Mouse (Mus musculus) forebrain, embryonic 12.5 days (tissue): ENCODE measurements around the gene Pbx1. TPM values are rescaled to one million over a fixed set of nuclear protein-coding genes. Genes with fewer than 3 reads are reported as not detected.

Experiments used
- ATAC-seq: fragments of 200-750 bp; cut with Nextera tagmentation; 2 replicates; pipeline ENCODE4 v1.8.0; 2017; ENCODE audit warnings: moderate TSS enrichment; ENCODE audit not compliant: low FRiP score
- H3K27ac ChIP-seq: fragments of 300-500 bp; sonication (generic); 2 replicates; pipeline ENCODE4 v1.5.1; 2016; ENCODE audit warnings: mild to moderate bottlenecking
- H3K27me3 ChIP-seq: fragments of 300-500 bp; sonication (generic); 2 replicates; pipeline ENCODE4 v1.6.1; 2016; ENCODE audit warnings: mild to moderate bottlenecking
- H3K36me3 ChIP-seq: fragments of 300-500 bp; sonication (generic); replicated peaks from 2 replicates; pipeline ENCODE4 v1.6.1; 2016; ENCODE audit warnings: mild to moderate bottlenecking
- H3K4me1 ChIP-seq: fragments of 300-500 bp; sonication (generic); 2 replicates; pipeline ENCODE4 v1.6.1; 2016
- H3K4me2 ChIP-seq: fragments of 300-500 bp; sonication (generic); 2 replicates; pipeline ENCODE4 v1.6.1; 2016; ENCODE audit warnings: mild to moderate bottlenecking, moderate library complexity
- H3K4me3 ChIP-seq: fragments of 300-500 bp; sonication (generic); replicated peaks from 2 replicates; pipeline ENCODE4 v1.5.1; 2016; ENCODE audit warnings: mild to moderate bottlenecking
- H3K9ac ChIP-seq: fragments of 300-500 bp; sonication (generic); 2 replicates; pipeline ENCODE4 v1.6.1; 2016; ENCODE audit warnings: mild to moderate bottlenecking
- H3K9me3 ChIP-seq: fragments of 300-500 bp; sonication (generic); 2 replicates; pipeline ENCODE4 v1.6.1; 2016
- WGBS: fragments of 180-500 bp; shearing (Covaris S2); methylation state at CpG from one replicate; pipeline ENCODE4 v1.1.7; 2016; 5-methylcytosine and 5-hydroxymethylcytosine counted together
- polyA plus RNA-seq: library from polyadenylated mRNA; unstranded; fragments of >200 nt; fragmentation: Nextera tagmentation; extraction: Ambion mirVana; gene quantifications from 2 replicates; pipeline ENCODE4 v1.2.1, GENCODE M21; 2016

The Pbx1 gene
- polyA plus RNA-seq, 1 experiment from 2014 or later, result 69.4 TPM

GRCm38 (mm10) chr1:168327405-168328235 is 104.5 kb downstream of the Pbx1 start:
- Histone ChIP-seq H3K4me3 (no peak overlapping the region), H3K27ac (peak overlapping the region; percentile 70), H3K9me3 (no peaks in the 10 kb centered on the region), H3K4me2 (peak overlapping the region; percentile 19; the same call in 1 of the 2 replicates), H3K27me3 (no peaks in the 10 kb centered on the region), H3K36me3 (no peaks in the 10 kb centered on the region), H3K4me1 (peaks cover 89% of the 10 kb centered on the region), H3K9ac (0 out of 2 replicates have a peak overlapping the region, but pooled peaks have one; percentile 5)
- ATAC-seq, result peak; percentile 75
- WGBS, result 34% methylated on average over 18 of the region's 18 CpGs

GRCm38 (mm10) chr1:168325786-168326185 is 106.3 kb downstream of the Pbx1 start:
- ATAC-seq, result no peak
- Histone ChIP-seq H3K27me3 (no peaks in the 10 kb centered on the region), H3K9ac (peak overlapping the region; percentile 36; the same call in 1 of the 2 replicates), H3K36me3 (no peaks in the 10 kb centered on the region), H3K4me3 (no peak overlapping the region), H3K9me3 (no peaks in the 10 kb centered on the region), H3K27ac (peak overlapping the region; percentile 56; the same call in 1 of the 2 replicates), H3K4me1 (peaks cover 76% of the 10 kb centered on the region), H3K4me2 (no peak overlapping the region)
- 53% methylated on average over 4 of the region's 4 CpGs for WGBS

DNA sequence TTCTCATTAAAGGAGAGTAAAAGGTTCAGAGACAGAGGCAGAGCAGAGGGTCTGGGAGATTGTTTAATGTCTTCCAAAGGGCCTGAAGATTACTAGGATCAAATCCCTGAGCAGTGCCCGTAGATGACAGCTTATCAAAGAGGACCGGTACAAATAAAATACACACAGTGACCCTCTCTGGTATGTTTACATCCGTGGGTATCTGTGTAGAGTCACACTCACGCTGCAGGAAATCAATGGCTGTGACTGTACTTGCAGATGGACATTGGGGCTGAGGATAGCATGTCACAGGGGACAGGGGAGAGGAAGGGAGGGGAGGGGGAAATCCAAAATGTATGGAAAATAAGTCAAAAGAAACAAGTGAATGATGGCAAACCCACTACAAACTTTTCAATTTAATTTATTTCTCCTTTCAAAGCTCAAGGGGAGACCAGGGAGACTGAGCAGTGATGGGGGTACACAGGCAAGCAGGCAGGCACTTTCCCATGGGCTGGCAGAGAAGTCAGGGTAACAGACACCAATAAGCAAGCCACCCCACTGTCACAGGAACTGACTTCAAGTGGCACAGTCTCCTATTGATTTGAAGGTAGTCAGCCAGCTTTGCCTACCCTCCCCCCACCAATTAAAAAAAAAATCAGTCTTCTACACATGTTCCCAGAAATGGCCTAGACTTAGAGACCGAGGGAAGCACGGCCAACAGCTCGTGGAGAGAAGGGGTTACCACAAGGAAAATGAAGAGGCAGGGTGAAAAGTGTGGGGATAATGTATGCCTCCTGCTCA is 107.6 kb downstream of the Pbx1 start:
- Histone ChIP-seq H3K27ac (peak overlapping the region; percentile 42; the same call in 1 of the 2 replicates), H3K9ac (no peak overlapping the region)

GRCm38 (mm10) chr1:168323436-168324108 is 108.5 kb downstream of the Pbx1 start:
- H3K27me3 ChIP-seq, result no peaks in the 10 kb centered on the region
- no peak overlapping the region; the same call in 1 of the 2 replicates for H3K9ac ChIP-seq
- peaks cover 72% of the 10 kb centered on the region for H3K4me1 ChIP-seq
- no peaks in the 10 kb centered on the region for H3K9me3 ChIP-seq
- no peak overlapping the region for H3K4me3 ChIP-seq
- no peak for ATAC-seq
- no peaks in the 10 kb centered on the region for H3K36me3 ChIP-seq
- 0 out of 2 replicates have a peak overlapping the region, but pooled peaks have one; percentile 15 for H3K27ac ChIP-seq
- 59% methylated on average over 12 of the region's 12 CpGs for WGBS
- no peak overlapping the region for H3K4me2 ChIP-seq

More for the DNA sequence above, 107.6 kb downstream of the Pbx1 start:
- no peaks in the 10 kb centered on the region for H3K9me3 ChIP-seq
- H3K27me3 ChIP-seq, result no peaks in the 10 kb centered on the region
- H3K4me2 ChIP-seq, result no peak overlapping the region
- 45% methylated on average over 7 of the region's 7 CpGs for WGBS
- H3K36me3 ChIP-seq, result no peaks in the 10 kb centered on the region
- H3K4me3 ChIP-seq, result no peak overlapping the region
- peaks cover 71% of the 10 kb centered on the region for H3K4me1 ChIP-seq
- ATAC-seq, result no peak

DNA sequence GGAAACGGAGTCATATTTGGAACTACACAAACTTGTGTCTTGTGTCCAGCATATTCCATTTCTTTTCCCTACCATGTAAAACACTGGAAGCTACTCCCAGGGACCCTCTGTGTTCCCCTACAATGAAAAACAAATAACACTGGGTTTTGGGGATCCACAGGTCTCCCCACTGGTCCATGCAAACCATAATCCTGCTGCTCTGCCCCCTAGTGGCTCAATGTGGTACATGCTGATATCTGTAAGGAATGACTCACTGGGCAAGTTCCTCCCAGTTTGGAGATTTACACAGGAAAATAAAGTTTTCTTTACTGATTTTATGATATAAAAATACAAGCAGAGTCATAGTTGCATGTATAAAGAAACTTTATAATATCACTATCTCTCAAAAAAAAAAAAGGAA is 109.2 kb downstream of the Pbx1 start:
- peaks cover 69% of the 10 kb centered on the region for H3K4me1 ChIP-seq
- H3K4me3 ChIP-seq, result no peak overlapping the region
- no peaks in the 10 kb centered on the region for H3K9me3 ChIP-seq
- H3K27me3 ChIP-seq, result no peaks in the 10 kb centered on the region
- no peak overlapping the region for H3K27ac ChIP-seq
- no peaks in the 10 kb centered on the region for H3K36me3 ChIP-seq
- no peak overlapping the region for H3K9ac ChIP-seq
- no peak for ATAC-seq
- H3K4me2 ChIP-seq, result no peak overlapping the region
- WGBS, result 97% methylated on average over 1 of the region's 1 CpGs

GRCm38 (mm10) chr1:168319695-168320094 is 112.4 kb downstream of the Pbx1 start:
- Histone ChIP-seq H3K27ac (no peak overlapping the region; the same call in 1 of the 2 replicates), H3K4me1 (peaks cover 38% of the 10 kb centered on the region), H3K4me3 (no peak overlapping the region), H3K27me3 (no peaks in the 10 kb centered on the region), H3K9ac (no peak overlapping the region), H3K4me2 (no peak overlapping the region), H3K9me3 (no peaks in the 10 kb centered on the region), H3K36me3 (no peaks in the 10 kb centered on the region; the same call in 1 of the 2 replicates)
- WGBS, result 84% methylated on average over 5 of the region's 5 CpGs
- no peak for ATAC-seq

- Histone ChIP-seq H3K9ac (no peak overlapping the region), H3K4me2 (no peak overlapping the region), H3K4me3 (no peak overlapping the region), H3K4me1 (peaks cover 31% of the 10 kb centered on the region), H3K27ac (peak overlapping the region; percentile 13; the same call in 1 of the 2 replicates), H3K9me3 (no peaks in the 10 kb centered on the region), H3K27me3 (no peaks in the 10 kb centered on the region), H3K36me3 (no peaks in the 10 kb centered on the region; the same call in 1 of the 2 replicates)
- ATAC-seq, result no peak
- 56% methylated on average over 13 of the region's 13 CpGs for WGBS
Observed at GRCm38 (mm10) chr1:168318899-168319469, 113.1 kb downstream of the Pbx1 start.

GRCm38 (mm10) chr1:168313772-168314171 is 118.3 kb downstream of the Pbx1 start:
- Histone ChIP-seq H3K4me2 (no peak overlapping the region), H3K4me3 (no peak overlapping the region), H3K36me3 (no peaks in the 10 kb centered on the region; the same call in 1 of the 2 replicates), H3K9me3 (no peaks in the 10 kb centered on the region), H3K27me3 (no peaks in the 10 kb centered on the region), H3K9ac (no peak overlapping the region), H3K4me1 (peaks cover 27% of the 10 kb centered on the region), H3K27ac (no peak overlapping the region)
- ATAC-seq, result no peak

DNA sequence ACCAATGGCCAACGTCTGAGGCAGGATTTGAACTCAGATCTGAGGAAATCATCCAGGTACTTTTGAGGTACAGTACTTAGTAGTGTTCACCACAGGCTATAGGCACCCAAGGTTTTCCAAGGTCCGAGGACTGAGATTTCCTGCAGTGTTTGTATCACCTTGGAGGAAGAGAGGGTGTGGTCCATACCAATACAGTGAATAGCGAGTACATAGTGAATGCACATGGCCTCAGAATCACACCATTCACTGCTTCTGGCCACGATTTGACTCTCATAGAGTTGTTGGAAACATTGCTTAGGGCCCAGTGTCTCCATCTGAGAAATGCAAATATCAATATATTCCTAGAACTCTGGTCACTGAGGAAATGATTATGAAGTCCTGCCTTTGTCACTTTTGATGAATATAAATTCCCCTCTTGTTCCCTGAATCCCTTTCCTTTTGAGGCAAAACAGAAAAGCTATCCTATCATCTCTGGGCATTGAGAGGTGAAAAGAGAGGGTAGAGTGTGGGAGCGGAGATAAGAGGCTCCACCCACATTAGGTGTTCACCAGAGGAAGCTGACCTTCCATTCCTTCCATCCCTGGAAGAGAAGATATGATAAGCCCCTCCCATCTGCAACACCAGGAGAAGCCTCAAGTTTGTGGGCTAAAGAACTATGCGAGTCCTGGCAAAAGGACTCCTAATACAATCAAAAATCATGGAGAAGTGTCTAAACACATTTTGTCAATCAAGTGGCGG is 119.2 kb downstream of the Pbx1 start:
- WGBS, result 94% methylated on average over 7 of the region's 7 CpGs
- no peak overlapping the region for H3K4me2 ChIP-seq
- no peak overlapping the region for H3K27ac ChIP-seq

GRCm38 (mm10) chr1:168309101-168309521 is 123.0 kb downstream of the Pbx1 start:
- WGBS, result 64% methylated on average over 8 of the region's 8 CpGs
- Histone ChIP-seq H3K9ac (no peak overlapping the region), H3K36me3 (no peaks in the 10 kb centered on the region), H3K27ac (0 out of 2 replicates have a peak overlapping the region, but pooled peaks have one; percentile 59), H3K4me3 (no peak overlapping the region), H3K27me3 (no peaks in the 10 kb centered on the region), H3K4me1 (peaks cover 42% of the 10 kb centered on the region), H3K9me3 (no peaks in the 10 kb centered on the region), H3K4me2 (no peak overlapping the region)
- peak; percentile 64 for ATAC-seq

More for the DNA sequence above, 119.2 kb downstream of the Pbx1 start:
- no peak overlapping the region for H3K4me3 ChIP-seq
- ATAC-seq, result no peak
- H3K27me3 ChIP-seq, result no peaks in the 10 kb centered on the region
- no peak overlapping the region for H3K9ac ChIP-seq
- H3K9me3 ChIP-seq, result no peaks in the 10 kb centered on the region
- H3K36me3 ChIP-seq, result no peaks in the 10 kb centered on the region; the same call in 1 of the 2 replicates
- peaks cover 30% of the 10 kb centered on the region for H3K4me1 ChIP-seq
